21 mouse cellular contexts compared by ENCODE assay signal in genomic region chr5:122491385-122491784, GRCm38 (mm10). TPM values are rescaled to one million over a fixed set of nuclear protein-coding genes. Genes with fewer than 3 reads are reported as not detected.
DNase-seq lines count a peak whose midpoint lies in the region; ATAC-seq and TF ChIP-seq lines count a peak whose summit lies in the region.
"Had no signal": no experiment of that assay in that cellular context is flagged by ENCODE, and none has a peak within 500 bp of the region (broad histone marks: within the 10 kb centered on the region; RNA-seq: fewer than 3 reads in every experiment).

No protein-coding gene starts in this region.

- H3K79me2 ChIP-seq in heart, adult 2 months (replicated peaks; ENCODE audit: control insufficient read depth, insufficient read depth, low read length) = peaks cover 1% of the 10 kb centered on the region; the same call in 1 of the 2 replicates

- H3K9me3 ChIP-seq in ES-Bruce4 (replicated peaks; ENCODE audit: control insufficient read depth, insufficient read depth, low read length, poor library complexity, severe bottlenecking) = no peaks in the 10 kb centered on the region
- H3K9me3 ChIP-seq in stomach, postnatal 0 days (ENCODE audit: control insufficient read depth, low read length) = no peaks in the 10 kb centered on the region
- H3K9me3 ChIP-seq: embryonic facial prominence, embryonic 15.5 days; forebrain, embryonic 10.5 days; heart, embryonic 12.5 days; hindbrain, embryonic 12.5 days had no signal

- TF ChIP-seq CTCF in heart, adult 2 months (IDR thresholded peaks at IDR 0.05) = peak; percentile 27; the same call in 1 of the 2 replicates
- peak; percentile 43 for TF ChIP-seq CTCF in layer of hippocampus, adult 2 months (conservative IDR thresholded peaks at IDR 0.05)
- peak; percentile 5 for TF ChIP-seq CTCF in ES-Bruce4 (IDR thresholded peaks at IDR 0.05; ENCODE audit: low read depth, low read length)
- peak; percentile 23; the same call in 1 of the 2 replicates for TF ChIP-seq CTCF in stomach, postnatal 0 days (IDR thresholded peaks at IDR 0.05; ENCODE audit: low read depth)

- H3K27ac ChIP-seq in heart, adult 2 months = peak overlapping the region; percentile 6; the same call in 1 of the 2 replicates
- H3K27ac ChIP-seq in layer of hippocampus, adult 2 months = no peak overlapping the region
- H3K27ac ChIP-seq in ES-Bruce4 (ENCODE audit: insufficient read depth, low read length) = no peak overlapping the region
- H3K27ac ChIP-seq in stomach, postnatal 0 days (replicated peaks) = no peak overlapping the region
- H3K27ac ChIP-seq: embryonic facial prominence, embryonic 15.5 days; forebrain, embryonic 10.5 days; gastrocnemius, adult 2 months; hindbrain, embryonic 12.5 days had no signal

- H3K4me1 ChIP-seq in heart, adult 2 months (ENCODE audit: control insufficient read depth, insufficient read depth, low read length) = no peaks in the 10 kb centered on the region; the same call in 1 of the 2 replicates
- H3K4me1 ChIP-seq in ES-Bruce4 (ENCODE audit: control insufficient read depth, insufficient read depth, low read length) = no peaks in the 10 kb centered on the region
- H3K4me1 ChIP-seq in stomach, postnatal 0 days (replicated peaks; ENCODE audit: control insufficient read depth, insufficient read depth) = no peaks in the 10 kb centered on the region
- H3K4me1 ChIP-seq: embryonic facial prominence, embryonic 15.5 days; forebrain, embryonic 10.5 days had no signal

- WGBS in heart, adult 2 months = 59% methylated on average over 10 of the region's 10 CpGs
- WGBS in stomach, postnatal 0 days = 78% methylated on average over 10 of the region's 10 CpGs

- H3K4me2 ChIP-seq in stomach, postnatal 0 days (replicated peaks; ENCODE audit: low read depth) = no peak overlapping the region
- H3K4me2 ChIP-seq: embryonic facial prominence, embryonic 15.5 days; heart, embryonic 12.5 days; hindbrain, embryonic 12.5 days had no signal

- H3K27me3 ChIP-seq in heart, adult 2 months (ENCODE audit: control insufficient read depth, insufficient read depth, low read length) = no peaks in the 10 kb centered on the region
- no peaks in the 10 kb centered on the region for H3K27me3 ChIP-seq in ES-Bruce4 (ENCODE audit: control insufficient read depth, insufficient read depth, low read length, poor library complexity, severe bottlenecking)
- H3K27me3 ChIP-seq in stomach, postnatal 0 days (ENCODE audit: control insufficient read depth, insufficient read depth, low read length) = no peaks in the 10 kb centered on the region
- H3K27me3 ChIP-seq: embryonic facial prominence, embryonic 15.5 days; heart, embryonic 12.5 days; hindbrain, embryonic 12.5 days had no signal

- intact Hi-C loops in heart, adult 2 months (cut with DNase I) = no loop called here

- TF ChIP-seq EP300 in heart, adult 2 months (IDR thresholded peaks at IDR 0.05; ENCODE audit: insufficient read depth, low read depth, low read length) = peak; percentile 35; the same call in 1 of the 2 replicates
- TF ChIP-seq EP300 in ES-Bruce4 (IDR thresholded peaks at IDR 0.05; ENCODE audit: insufficient read depth, low read depth, low read length) = no peak
- TF ChIP-seq EP300 in stomach, postnatal 0 days (optimal IDR thresholded peaks at IDR 0.05) = no peak

- H3K9ac ChIP-seq in heart, adult 2 months (ENCODE audit: low read depth, low read length) = 0 out of 2 replicates have a peak overlapping the region, but pooled peaks have one; percentile 31
- no peak overlapping the region for H3K9ac ChIP-seq in ES-Bruce4 (ENCODE audit: low read depth, poor library complexity, severe bottlenecking)
- H3K9ac ChIP-seq in stomach, postnatal 0 days (ENCODE audit: low read length) = no peak overlapping the region
- H3K9ac ChIP-seq: embryonic facial prominence, embryonic 15.5 days; heart, embryonic 12.5 days; hindbrain, embryonic 12.5 days had no signal

- H3K36me3 ChIP-seq in heart, adult 2 months (ENCODE audit: control insufficient read depth, insufficient read depth, low read length) = peaks cover 74% of the 10 kb centered on the region
- H3K36me3 ChIP-seq in ES-Bruce4 (ENCODE audit: control insufficient read depth, insufficient read depth, low read length, poor library complexity, severe bottlenecking) = peaks cover 75% of the 10 kb centered on the region
- peaks cover 32% of the 10 kb centered on the region for H3K36me3 ChIP-seq in stomach, postnatal 0 days (ENCODE audit: control insufficient read depth, insufficient read depth, low read length)

- ATAC-seq in stomach, postnatal 0 days (ENCODE audit: low FRiP score, low TSS enrichment) = no peak
- ATAC-seq: forebrain, embryonic 14.5 days had no signal

- DNase-seq in heart, adult 2 months = peak in 1 of 2 experiments; percentile 16
- DNase-seq in heart, adult 9 months (ENCODE audit: low spot score in 2 of 2) = no peak
- DNase-seq in layer of hippocampus, adult 2 months (ENCODE audit: low spot score in 2 of 2) = no peak
- no peak for DNase-seq in layer of hippocampus, postnatal 14 days (ENCODE audit: low spot score in 2 of 2)
- DNase-seq in stomach, postnatal 0 days (ENCODE audit: low spot score) = no peak
- no peak for DNase-seq in adrenal gland, postnatal 14 days
- DNase-seq: adrenal gland, adult 8-10 months; cerebellum, adult 11 months; cerebellum, adult 8-10 months; cerebellum, postnatal 14 days; embryo, embryonic 11 days; gastrocnemius, adult 2 months; gastrocnemius, postnatal 25 days; heart, postnatal 4 days had no signal

- H3K4me3 ChIP-seq in heart, adult 2 months = no peak overlapping the region
- no peak overlapping the region for H3K4me3 ChIP-seq in layer of hippocampus, adult 2 months
- no peak overlapping the region for H3K4me3 ChIP-seq in ES-Bruce4 (ENCODE audit: low read depth, low read length)
- no peak overlapping the region for H3K4me3 ChIP-seq in stomach, postnatal 0 days (ENCODE audit: low read depth, low read length)
- H3K4me3 ChIP-seq: embryonic facial prominence, embryonic 15.5 days; erythroblast, embryonic 14.5 days; forebrain, embryonic 10.5 days; gastrocnemius, adult 2 months; heart, embryonic 12.5 days; hindbrain, embryonic 12.5 days had no signal

- TF ChIP-seq POLR2A in heart, adult 2 months (IDR thresholded peaks at IDR 0.05; ENCODE audit: insufficient read depth, low read depth, low read length) = peak; percentile 22; the same call in 1 of the 2 replicates
- no peak for TF ChIP-seq POLR2A in ES-Bruce4 (IDR thresholded peaks at IDR 0.05; ENCODE audit: insufficient read depth, low read length)

RNA-seq across cellular contexts. Expression of gene Atp2a2, which starts 10.6 kb away (rescaled TPM):
- total RNA-seq in heart, adult 2 months (2021) = over 10,000 TPM; 11,796 to 13,259 TPM
- 3,546 and 6,285 TPM in 2 replicates for polyA plus RNA-seq in heart, adult 2 months (2012; rRNA removed)
- total RNA-seq in layer of hippocampus, adult 2 months (2021) = 100 to 1,000 TPM; 588 to 630 TPM
- total RNA-seq in layer of hippocampus, postnatal 14 days (2021) = 100 to 1,000 TPM; 659 to 669 TPM
- polyA plus RNA-seq in ES-Bruce4 (2011; ENCODE audit: insufficient read depth, insufficient read length, low read depth, missing spikeins) = 165 and 177 TPM in 2 replicates
- polyA plus RNA-seq in stomach, postnatal 0 days (2015; fragmentation: Nextera tagmentation; extraction: Ambion mirVana) = 24.0 and 27.0 TPM in 2 replicates
- total RNA-seq in adrenal gland, postnatal 14 days (2021) = 212 and 220 TPM in 2 replicates

Comparison
In these comparisons a context has a peak if more than half of its experiments do, and no peak if none do; other contexts are left out.
1. RNA of gene Atp2a2, which starts 10.6 kb away (total RNA-seq): 11,796 to 13,259 TPM in heart, adult 2 months; 659 to 669 TPM in layer of hippocampus, postnatal 14 days, 588 to 630 TPM in layer of hippocampus, adult 2 months and 212 to 220 TPM in adrenal gland, postnatal 14 days; every median in the first group is over 10 times any median in the second.
2. Peak in every context shown above with its lines, with median percentiles within 50 percentile points of each other: CTCF ChIP-seq.